Mouse (Mus musculus) cortical plate, adult 2 months (tissue): ENCODE measurements at regions not wholly inside any gene's neighbourhood (a gene's known extent, or its start where the extent isn't known, plus 50 kb on each side); places are given as distances from the start of the nearest gene placed in this dataset.

Experiments used
- CTCF ChIP-seq: fragments of 200-500 bp; IDR thresholded peaks from 2 replicates; pipeline ENCODE4 v1.5.1; 2011; ENCODE audit warnings: mild to moderate bottlenecking, control low read depth, low read length; ENCODE audit not compliant: insufficient read depth; ENCODE audit errors: extremely low read depth
- POLR2A ChIP-seq: fragments of 200-500 bp; IDR thresholded peaks from 2 replicates; pipeline ENCODE4 v1.6.1; 2011; ENCODE audit warnings: mild to moderate bottlenecking, low read length, control low read depth; ENCODE audit not compliant: insufficient read depth; ENCODE audit errors: extremely low read depth

DNA sequence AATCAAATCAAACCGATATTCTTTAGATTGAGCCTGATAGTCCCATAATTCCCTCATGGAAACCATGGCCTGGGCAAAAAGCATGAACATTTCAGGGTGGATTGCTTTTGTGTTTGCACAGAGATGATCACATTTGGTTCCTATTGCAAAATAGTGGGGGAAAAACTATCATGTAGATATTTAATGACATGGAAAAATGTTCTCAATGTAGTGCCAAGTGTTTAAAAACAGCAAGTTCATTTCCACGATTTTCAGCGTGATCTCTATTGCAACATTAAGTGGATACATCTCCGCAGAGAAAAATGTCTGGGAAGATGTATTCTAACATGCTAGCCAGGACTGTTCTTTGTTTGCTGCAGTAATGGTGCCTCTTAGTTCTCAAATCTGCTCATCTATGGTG lies 235.0 kb upstream of the Stt3b start:
- no peak for TF ChIP-seq CTCF
- TF ChIP-seq POLR2A, result no peak
